Mouse (Mus musculus) liver, adult 2 months (tissue): ENCODE measurements at regions not wholly inside any gene's neighbourhood (a gene's known extent, or its start where the extent isn't known, plus 50 kb on each side); places are given as distances from the start of the nearest gene placed in this dataset.

Experiments
- CTCF ChIP-seq: fragments of 200-500 bp; IDR thresholded peaks from 2 replicates; pipeline ENCODE4 v1.5.1; 2011; ENCODE audit warnings: low read depth, low read length, control low read depth
- POLR2A ChIP-seq: fragments of 200-500 bp; IDR thresholded peaks from 2 replicates; pipeline ENCODE4 v1.6.1; 2011; ENCODE audit warnings: low read length, control low read depth; ENCODE audit not compliant: insufficient read depth; ENCODE audit errors: extremely low read depth

- no peak for TF ChIP-seq POLR2A
- no peak for TF ChIP-seq CTCF
Measured at GRCm38 (mm10) chr15:60728754-60729153, 124.8 kb downstream of the Fam84b start.
